Mouse (Mus musculus) liver, adult 2 months (tissue): Measurements from ENCODE around the gene Vmn1r212.
"Not testable (repeated sequence)": the region's sequence is repeated elsewhere in the genome, so short reads cannot be mapped to it uniquely, and the experiment has no call there.

Source experiments
- CTCF ChIP-seq: fragments of 200-500 bp; IDR thresholded peaks from 2 replicates; pipeline ENCODE4 v1.5.1; 2011; ENCODE audit warnings: low read depth, low read length, control low read depth
- POLR2A ChIP-seq: fragments of 200-500 bp; IDR thresholded peaks from 2 replicates; pipeline ENCODE4 v1.6.1; 2011; ENCODE audit warnings: low read length, control low read depth; ENCODE audit not compliant: insufficient read depth; ENCODE audit errors: extremely low read depth

DNA sequence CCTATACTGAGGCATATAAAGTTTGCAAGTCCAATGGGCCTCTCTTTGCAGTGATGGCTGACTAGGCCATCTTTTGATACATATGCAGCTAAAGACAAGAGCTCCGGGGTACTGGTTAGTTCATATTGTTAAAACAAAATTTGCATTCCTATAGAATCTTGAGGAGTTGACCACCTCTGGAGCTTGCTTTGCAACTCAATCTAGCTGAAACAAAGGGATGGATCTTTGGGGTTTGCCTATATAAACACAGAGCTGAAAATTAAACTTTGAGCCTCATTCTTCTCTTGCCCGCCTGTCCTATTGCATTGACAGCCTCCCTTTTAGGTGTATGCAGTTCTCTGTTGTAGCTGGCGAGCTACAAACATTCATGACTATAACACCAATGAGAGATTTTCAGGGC is 39.7 kb downstream of the Vmn1r212 start:
- TF ChIP-seq CTCF, POLR2A: not testable (repeated sequence)
